7 mouse cellular contexts compared by ENCODE assay signal in the genomic region with DNA sequence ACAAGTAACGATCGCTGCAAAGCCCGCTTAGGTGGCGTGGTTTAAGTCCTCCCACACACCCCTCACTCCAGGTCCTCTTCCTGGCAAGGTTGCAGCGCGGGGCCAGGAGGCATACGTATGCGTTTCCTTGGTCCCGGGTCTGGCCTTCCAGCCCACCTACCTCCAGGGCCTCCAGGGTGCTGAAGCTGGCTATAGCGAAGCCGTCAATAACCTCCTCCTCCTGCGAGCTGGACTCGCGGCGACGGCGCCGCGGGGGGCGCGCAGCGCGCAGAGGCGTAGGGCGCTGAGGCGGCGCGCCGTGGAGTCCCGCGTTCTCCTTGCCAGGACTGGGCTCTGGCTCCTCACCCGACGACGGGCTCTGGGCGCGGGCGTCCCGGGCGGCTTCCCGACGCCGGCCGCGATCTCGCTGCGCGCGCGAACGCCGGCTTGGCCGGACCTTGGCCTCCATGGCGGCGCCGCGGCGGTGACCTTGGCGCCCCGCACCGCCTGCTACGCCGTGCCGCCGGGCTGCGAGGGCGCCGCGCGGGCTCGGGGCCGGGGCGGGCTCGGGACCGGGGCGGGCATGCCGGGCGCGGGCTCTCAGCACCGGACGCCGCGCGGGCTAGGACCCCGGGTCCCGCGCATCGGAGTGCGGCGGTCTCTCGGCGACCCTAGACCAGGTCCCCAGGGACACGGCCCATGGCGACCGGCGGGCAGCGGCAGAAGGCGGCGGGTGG. TPM values are rescaled to one million over a fixed set of nuclear protein-coding genes. Genes with fewer than 3 reads are reported as not detected.
DNase-seq lines count a peak whose midpoint lies in the region; ATAC-seq and TF ChIP-seq lines count a peak whose summit lies in the region.

No protein-coding gene starts in this region.

- ATAC-seq in heart, embryonic 13.5 days (ENCODE audit: extremely low read depth, insufficient number of reproducible peaks, low FRiP score, low TSS enrichment): peak; percentile 0; the same call in 1 of the 2 replicates
- peak; percentile 34 for ATAC-seq in midbrain, embryonic 11.5 days (ENCODE audit: low FRiP score)

- peak; percentile 66 for DNase-seq in A20 (ENCODE audit: low read depth, low spot score)
- DNase-seq in cerebellum, postnatal 4 days (ENCODE audit: low spot score in 2 of 2): peak; percentile 31 to 37
- DNase-seq in kidney, postnatal 4 days: peak; percentile 42 to 68
- peak; percentile 93 for DNase-seq in midbrain, embryonic 11.5 days (ENCODE audit: low spot score, missing footprints)
- peak; percentile 63 for DNase-seq in testis, postnatal 10 days (ENCODE audit: low spot score)

- peak overlapping the region; percentile 95 for H3K4me3 ChIP-seq in E14TG2a.4 (replicated peaks; ENCODE audit: low read length)
- peak overlapping the region; percentile 98 for H3K4me3 ChIP-seq in heart, embryonic 13.5 days
- peak overlapping the region; percentile 82 for H3K4me3 ChIP-seq in midbrain, embryonic 11.5 days (ENCODE audit: low read depth, low read length)

- H3K9me3 ChIP-seq in E14TG2a.4 (ENCODE audit: low read length): no peaks in the 10 kb centered on the region
- H3K9me3 ChIP-seq in heart, embryonic 13.5 days: no peaks in the 10 kb centered on the region
- H3K9me3 ChIP-seq in midbrain, embryonic 11.5 days (ENCODE audit: control insufficient read depth, low read length): no peaks in the 10 kb centered on the region

- peaks cover 39% of the 10 kb centered on the region for H3K36me3 ChIP-seq in E14TG2a.4 (ENCODE audit: insufficient read depth, low read length)
- H3K36me3 ChIP-seq in heart, embryonic 13.5 days: no peaks in the 10 kb centered on the region
- H3K36me3 ChIP-seq in midbrain, embryonic 11.5 days (ENCODE audit: control insufficient read depth, insufficient read depth, low read length): no peaks in the 10 kb centered on the region

- H3K9ac ChIP-seq in heart, embryonic 13.5 days: peak overlapping the region; percentile 98
- H3K9ac ChIP-seq in midbrain, embryonic 11.5 days (ENCODE audit: low read length): peak overlapping the region; percentile 87

- H3K27me3 ChIP-seq in E14TG2a.4 (ENCODE audit: insufficient read depth, low read length): no peaks in the 10 kb centered on the region
- H3K27me3 ChIP-seq in heart, embryonic 13.5 days (replicated peaks): peaks cover 22% of the 10 kb centered on the region
- H3K27me3 ChIP-seq in midbrain, embryonic 11.5 days (ENCODE audit: control insufficient read depth, insufficient read depth, low read length): no peaks in the 10 kb centered on the region

- no peak for TF ChIP-seq CTCF in E14TG2a.4 (conservative IDR thresholded peaks at IDR 0.05; ENCODE audit: low read length)

- H3K4me1 ChIP-seq in E14TG2a.4 (replicated peaks; ENCODE audit: low read depth, low read length): peaks cover 73% of the 10 kb centered on the region
- H3K4me1 ChIP-seq in heart, embryonic 13.5 days: peaks cover 37% of the 10 kb centered on the region
- H3K4me1 ChIP-seq in midbrain, embryonic 11.5 days (ENCODE audit: control insufficient read depth, insufficient read depth, low read length): peaks cover 14% of the 10 kb centered on the region

- under 1% methylated on average over 96 of the region's 98 CpGs for WGBS in heart, embryonic 13.5 days
- under 1% methylated on average over 89 of the region's 98 CpGs for WGBS in midbrain, embryonic 11.5 days

- H3K4me2 ChIP-seq in heart, embryonic 13.5 days: peak overlapping the region; percentile 98
- peak overlapping the region; percentile 99 for H3K4me2 ChIP-seq in midbrain, embryonic 11.5 days

- H3K27ac ChIP-seq in heart, embryonic 13.5 days (replicated peaks): peak overlapping the region; percentile 81
- H3K27ac ChIP-seq in midbrain, embryonic 11.5 days (ENCODE audit: low read depth, low read length): no peak overlapping the region

RNA-seq across cellular contexts. Expression of gene Fbrsl1, which starts 0.4 kb away (rescaled TPM):
- 6.2 and 7.0 TPM in 2 replicates for polyA plus RNA-seq in heart, embryonic 13.5 days (2015; fragmentation: Nextera tagmentation; extraction: Ambion mirVana)
- polyA plus RNA-seq in midbrain, embryonic 11.5 days (2014; fragmentation: Nextera tagmentation; extraction: Ambion mirVana): 11.3 and 14.9 TPM in 2 replicates

Comparison
In these comparisons a context has a peak if more than half of its experiments do, and no peak if none do; other contexts are left out.
1. DNase-seq: peak in every context shown above with its lines; median percentile 93 in midbrain, embryonic 11.5 days; 66 in A20; 63 in testis, postnatal 10 days; 55 in kidney, postnatal 4 days; 34 in cerebellum, postnatal 4 days.